Comparison of ENCODE assay signal across 7 mouse cellular contexts in the genomic region with DNA sequence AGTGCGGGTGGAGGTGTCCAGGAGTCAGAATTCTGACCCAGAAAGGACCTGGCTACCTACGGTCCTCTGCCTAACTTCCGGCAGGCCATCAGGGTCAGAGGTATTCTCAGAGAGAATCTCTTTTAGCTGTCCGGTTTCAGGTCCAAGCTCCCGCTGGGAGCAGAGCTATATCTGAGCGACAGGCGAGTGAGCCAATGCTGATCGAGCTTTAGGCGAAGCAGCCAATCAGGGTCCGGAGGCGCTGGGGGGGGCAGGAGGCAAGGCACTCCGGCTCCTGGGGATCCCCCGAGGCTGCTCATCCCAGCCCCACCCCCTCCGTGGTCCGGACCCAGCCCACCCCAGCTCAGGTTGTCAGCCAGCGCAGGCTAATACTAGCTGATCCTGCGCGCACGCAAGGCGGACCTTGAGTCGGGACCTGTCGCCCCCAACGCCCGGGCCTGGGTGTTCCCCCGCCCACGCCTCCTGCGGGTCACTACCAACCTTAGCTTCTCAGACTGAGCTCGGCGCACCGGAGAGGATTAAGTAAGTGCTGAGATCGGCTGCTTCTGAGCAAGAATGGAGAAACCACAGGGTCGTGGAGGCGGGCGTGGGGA. TPM values are rescaled to one million over a fixed set of nuclear protein-coding genes. Genes with fewer than 3 reads are reported as not detected.
A peak's percentile ranks its signal among the peaks of the same experiment; 100 is the strongest.
DNase-seq lines count a peak whose midpoint lies in the region; ATAC-seq lines count a peak whose summit lies in the region.

TSS of gene 6430571L13Rik (plus strand) at position 336 of the 593 bp plus-strand sequence.

- 0 out of 2 replicates have a peak, but pooled peaks cover 3% of the 10 kb centered on the region for H3K27me3 ChIP-seq in intestine, embryonic 16.5 days (replicated peaks; ENCODE audit: control insufficient read depth, insufficient read depth, low read length)
- peaks cover 2% of the 10 kb centered on the region; the same call in 1 of the 2 replicates for H3K27me3 ChIP-seq in midbrain, embryonic 11.5 days (ENCODE audit: control insufficient read depth, insufficient read depth, low read length)

- H3K4me2 ChIP-seq in intestine, embryonic 16.5 days (ENCODE audit: low read depth, low read length), result peak within 1 kb of the TSS; percentile 90
- H3K4me2 ChIP-seq in midbrain, embryonic 11.5 days, result peak within 1 kb of the TSS; percentile 62

- peak; percentile 94 to 98 for DNase-seq in adrenal gland, adult (ENCODE audit: inconsistent age in 2 of 2, low spot score in 1 of 2)
- peak; percentile 96 for DNase-seq in embryo, embryonic 10 days (ENCODE audit: low spot score)
- DNase-seq in gastrocnemius, postnatal 36 days, result peak; percentile 88 to 92
- peak; percentile 89 to 91 for DNase-seq in left cerebral cortex, postnatal 36 days (ENCODE audit: low spot score in 2 of 2)
- DNase-seq in midbrain, embryonic 11.5 days (ENCODE audit: low spot score, missing footprints), result peak; percentile 99
- DNase-seq in skeletal muscle tissue, adult 2 months (ENCODE audit: low read depth, low spot score), result peak; percentile 96

- H3K4me3 ChIP-seq in intestine, embryonic 16.5 days (ENCODE audit: low read length), result peak within 1 kb of the TSS; percentile 66
- peak within 1 kb of the TSS; percentile 56 for H3K4me3 ChIP-seq in midbrain, embryonic 11.5 days (ENCODE audit: low read depth, low read length)

- peaks cover 16% of the 10 kb centered on the region for H3K4me1 ChIP-seq in intestine, embryonic 16.5 days (ENCODE audit: control insufficient read depth, insufficient read depth, low read length)
- H3K4me1 ChIP-seq in midbrain, embryonic 11.5 days (ENCODE audit: control insufficient read depth, insufficient read depth, low read length), result peaks cover 9% of the 10 kb centered on the region; the same call in 1 of the 2 replicates

- H3K36me3 ChIP-seq in intestine, embryonic 16.5 days (ENCODE audit: control insufficient read depth, insufficient read depth, low read length), result no peaks in the 10 kb centered on the region
- no peaks in the 10 kb centered on the region for H3K36me3 ChIP-seq in midbrain, embryonic 11.5 days (ENCODE audit: control insufficient read depth, insufficient read depth, low read length)

- under 1% methylated on average over 34 of the region's 34 CpGs for WGBS in intestine, embryonic 16.5 days
- WGBS in midbrain, embryonic 11.5 days, result under 1% methylated on average over 34 of the region's 34 CpGs

- H3K9ac ChIP-seq in intestine, embryonic 16.5 days (ENCODE audit: low read depth, low read length), result peak within 1 kb of the TSS; percentile 75
- peak within 1 kb of the TSS; percentile 71 for H3K9ac ChIP-seq in midbrain, embryonic 11.5 days (ENCODE audit: low read length)

- H3K27ac ChIP-seq in intestine, embryonic 16.5 days (ENCODE audit: low read length), result no peak within 1 kb of the TSS
- no peak within 1 kb of the TSS for H3K27ac ChIP-seq in midbrain, embryonic 11.5 days (ENCODE audit: low read depth, low read length)

- ATAC-seq in intestine, embryonic 16.5 days, result peak; percentile 95
- ATAC-seq in midbrain, embryonic 11.5 days (ENCODE audit: low FRiP score), result peak; percentile 93

- H3K9me3 ChIP-seq in intestine, embryonic 16.5 days (ENCODE audit: control insufficient read depth, low read length), result no peaks in the 10 kb centered on the region
- H3K9me3 ChIP-seq in midbrain, embryonic 11.5 days (ENCODE audit: control insufficient read depth, low read length), result no peaks in the 10 kb centered on the region

- intact Hi-C loops in gastrocnemius, postnatal 36 days (cut with DNase I), result no loop called here
- intact Hi-C loops in left cerebral cortex, postnatal 36 days (cut with DNase I), result no loop called here

RNA-seq across cellular contexts. Expression of gene 6430571L13Rik, which starts in this region (rescaled TPM):
- total RNA-seq in gastrocnemius, postnatal 36 days (2021), result 10 to 100 TPM; 33.5 to 35.9 TPM
- 0.21 and 0.26 TPM in 2 replicates for polyA plus RNA-seq in intestine, embryonic 16.5 days (2015; fragmentation: Nextera tagmentation; extraction: Ambion mirVana)
- total RNA-seq in left cerebral cortex, postnatal 36 days (2021), result 1 to 10 TPM; 4.6 to 5.0 TPM
- 2.0 and 2.3 TPM in 2 replicates for polyA plus RNA-seq in midbrain, embryonic 11.5 days (2014; fragmentation: Nextera tagmentation; extraction: Ambion mirVana)

Comparison
In these comparisons a context has a peak if more than half of its experiments do, and no peak if none do; other contexts are left out.
1. RNA of gene 6430571L13Rik (total RNA-seq): 33.5 to 35.9 TPM in gastrocnemius, postnatal 36 days; 4.6 to 5.0 TPM in left cerebral cortex, postnatal 36 days; every median in the first group is over 4 times any median in the second.
2. Peak in ATAC-seq, H3K4me3 ChIP-seq, H3K9ac ChIP-seq and H3K4me2 ChIP-seq in intestine, embryonic 16.5 days; RNA of the gene not detected or under 1 TPM.
3. Peak in every context shown above with its lines, with median percentiles within 50 percentile points of each other: DNase-seq.